Mouse (Mus musculus) CH12.LX (cell line): ENCODE measurements around the gene Selplg. TPM values are rescaled to one million over a fixed set of nuclear protein-coding genes. Genes with fewer than 3 reads are reported as not detected.
A peak's percentile ranks its signal among the peaks of the same experiment; 100 is the strongest.
"Not testable (repeated sequence)": the region's sequence is repeated elsewhere in the genome, so short reads cannot be mapped to it uniquely, and the experiment has no call there.

ENCODE experiments used
- DNase-seq: peaks from one replicate; pipeline ENCODE4 v3.0.0-alpha.2; 2013; ENCODE audit errors: extremely low read depth
- H3K27ac ChIP-seq: 2 replicates; pipeline ENCODE4 v1.5.1; 2012; ENCODE audit warnings: low read depth, mild to moderate bottlenecking, control low read depth, moderate library complexity; ENCODE audit not compliant: insufficient read depth
- H3K27me3 ChIP-seq: replicated peaks from 2 replicates; pipeline ENCODE3; 2012; ENCODE audit warnings: inconsistent platforms
- H3K36me3 ChIP-seq, 2 experiments: replicated peaks in 1 of 2; 2 replicates each; pipeline versions ENCODE3 to v1.6.1; 2012; ENCODE audit warnings: inconsistent platforms in 1 of 2, low read length in 1 of 2, mild to moderate bottlenecking in 1 of 2, mixed read lengths in 1 of 2, moderate library complexity in 1 of 2; ENCODE audit not compliant: control insufficient read depth in 1 of 2, insufficient read depth in 1 of 2
- H3K4me1 ChIP-seq, 2 experiments: 2 replicates each; pipeline ENCODE4 v1.6.1; 2012; ENCODE audit warnings: inconsistent platforms in 1 of 2, moderate library complexity in 1 of 2; ENCODE audit not compliant: insufficient read depth in 2 of 2, control insufficient read depth in 1 of 2
- H3K4me2 ChIP-seq: 2 replicates; pipeline ENCODE4 v1.6.1; 2012; ENCODE audit warnings: low read depth, mild to moderate bottlenecking, control low read depth; ENCODE audit not compliant: poor library complexity, insufficient read depth, severe bottlenecking
- H3K4me3 ChIP-seq, 3 experiments: fragments of 150-350 bp in 1 of 3; sonication (generic) in 1 of 3; replicated peaks in 1 of 3; 2 replicates each; pipeline versions ENCODE3 to v1.5.1; 2011 to 2012; ENCODE audit warnings: low read depth in 2 of 3, low read length in 2 of 3, mild to moderate bottlenecking in 2 of 3, moderate library complexity in 2 of 3, control low read depth in 1 of 3, improper control_type of control experiment in 1 of 3, inconsistent platforms in 1 of 3, mixed read lengths in 1 of 3; ENCODE audit not compliant: poor library complexity in 1 of 3
- H3K79me2 ChIP-seq: replicated peaks from 2 replicates; pipeline ENCODE4 v1.6.1; 2012; ENCODE audit warnings: mild to moderate bottlenecking, moderate library complexity; ENCODE audit not compliant: control insufficient read depth, poor library complexity, insufficient read depth, severe bottlenecking; ENCODE audit errors: extremely low read depth
- H3K9ac ChIP-seq: 2 replicates; pipeline ENCODE4 v1.6.1; 2012; ENCODE audit warnings: low read depth, mild to moderate bottlenecking, control low read depth, moderate library complexity; ENCODE audit not compliant: insufficient read depth
- H3K9me3 ChIP-seq: replicated peaks from 2 replicates; pipeline ENCODE3; 2012; ENCODE audit warnings: low read length, inconsistent platforms, mixed read lengths
- CHD1 ChIP-seq: IDR thresholded peaks from 2 replicates; pipeline ENCODE4 v1.6.1; 2012; ENCODE audit warnings: low read depth, low read length, improper control_type of control experiment, inconsistent platforms
- CTCF ChIP-seq, 2 experiments: IDR thresholded peaks in 1 of 2; conservative IDR thresholded peaks in 1 of 2; 2 replicates each; pipeline ENCODE4 v1.5.1; 2011 to 2012; ENCODE audit warnings: low read depth in 2 of 2, low read length in 2 of 2, improper control_type of control experiment in 1 of 2, inconsistent platforms in 1 of 2, mild to moderate bottlenecking in 1 of 2, moderate library complexity in 1 of 2
- EP300 ChIP-seq: IDR thresholded peaks from 2 replicates; pipeline ENCODE4 v1.6.1; 2011; ENCODE audit warnings: low read length, improper control_type of control experiment
- GABPA ChIP-seq: IDR thresholded peaks from 2 replicates; pipeline ENCODE4 v1.6.1; 2012; ENCODE audit warnings: low read depth, low read length, improper control_type of control experiment, inconsistent platforms; ENCODE audit not compliant: insufficient replicate concordance
- JUN ChIP-seq: IDR thresholded peaks from 2 replicates; pipeline ENCODE4 v1.6.1; 2011; ENCODE audit warnings: low read depth, mild to moderate bottlenecking, low read length, improper control_type of control experiment, moderate library complexity; ENCODE audit not compliant: insufficient read depth
- MAZ ChIP-seq: IDR thresholded peaks from 2 replicates; pipeline ENCODE4 v1.6.1; 2012; ENCODE audit warnings: low read depth, mild to moderate bottlenecking, inconsistent platforms, low read length, improper control_type of control experiment, moderate library complexity
- MYC ChIP-seq: IDR thresholded peaks from 2 replicates; pipeline ENCODE4 v1.6.1; 2011; ENCODE audit warnings: low read depth, mild to moderate bottlenecking, improper control_type of control experiment, low read length
- NRF1 ChIP-seq: IDR thresholded peaks from 2 replicates; pipeline ENCODE4 v1.6.1; 2014; ENCODE audit warnings: low read depth, mild to moderate bottlenecking, inconsistent platforms, low read length, improper control_type of control experiment, moderate library complexity
- POLR2A ChIP-seq: IDR thresholded peaks from 2 replicates; pipeline ENCODE4 v1.6.1; 2011; ENCODE audit warnings: low read depth, mild to moderate bottlenecking, improper control_type of control experiment, low read length
- RAD21 ChIP-seq: IDR thresholded peaks from 2 replicates; pipeline ENCODE4 v1.6.1; 2011; ENCODE audit warnings: low read depth, mild to moderate bottlenecking, low read length, improper control_type of control experiment, moderate library complexity
- SMC3 ChIP-seq: IDR thresholded peaks from 2 replicates; pipeline ENCODE4 v1.6.1; 2011; ENCODE audit warnings: low read depth, low read length, improper control_type of control experiment
- UBTF ChIP-seq: IDR thresholded peaks from 2 replicates; pipeline ENCODE4 v1.6.1; 2012; ENCODE audit warnings: low read depth, mild to moderate bottlenecking, inconsistent platforms, low read length, improper control_type of control experiment, moderate library complexity
- dilution Hi-C: fragments of 300-500 bp; cut with MboI; formaldehyde crosslinking; loops from 2 replicates; pipeline ENCODE4 v1.14.3; 2020; ENCODE audit warnings: low sequenced_read_pairs; ENCODE audit not compliant: extremely low pct_unique_long_range_greater_than_20kb, extremely low pct_ligation_motif_present
- in situ Hi-C: fragments of 300-500 bp; cut with MboI; formaldehyde crosslinking; loops from 3 replicates; pipeline ENCODE4 v1.14.3; 2019; ENCODE audit warnings: low sequenced_read_pairs, low pct_ligation_motif_present, low pct_unique_long_range_greater_than_20kb, mixed read lengths
- polyA plus RNA-seq: library from polyadenylated mRNA; unstranded; fragments of >175 nt; gene quantifications from 2 replicates; pipeline ENCODE4 v1.2.1, GENCODE M21; 2012; ENCODE audit warnings: low read depth; ENCODE audit not compliant: insufficient read length
- total RNA-seq, 2 experiments: library from RNA; depleted of rRNA; stranded (reverse); fragments of 300-350 nt in 1 of 2; fragments of >200 nt in 1 of 2; gene quantifications; 2 replicates each; pipeline ENCODE4 v1.2.3; 2012 to 2014

The Selplg gene
- total and polyA plus RNA-seq, 3 experiments = 29.4 to 58.5 (median 41.6) TPM

GRCm38 (mm10) chr5:113812638-113813037 is 19.8 kb downstream of the Selplg start:
- Histone ChIP-seq H3K9me3 (peaks cover 12% of the 10 kb centered on the region), H3K36me3 (no peaks in the 10 kb centered on the region), H3K27me3 (no peaks in the 10 kb centered on the region), H3K79me2 (no peaks in the 10 kb centered on the region), H3K9ac (no peak overlapping the region), H3K27ac (0 out of 2 replicates have a peak overlapping the region, but pooled peaks have one; percentile 10), H3K4me1 (peaks cover 11 to 42% of the 10 kb centered on the region in 2 experiments; a peak in 3 of 4 replicates), H3K4me3 (no peak overlapping the region), H3K4me2 (no peak overlapping the region)
- no peak for DNase-seq
- TF ChIP-seq MYC (no peak), JUN (no peak), CHD1 (no peak), EP300 (no peak), GABPA (no peak), NRF1 (no peak)
- dilution Hi-C loops = no loop called here
- in situ Hi-C loops = loop anchor here (5.0 to 10.0 kb wide), 2 partner anchors 35 to 448 kb away; no protein-coding TSS in a partner anchor

- DNase-seq, H3K36me3 ChIP-seq, H3K9ac ChIP-seq, dilution Hi-C loops, H3K4me3 ChIP-seq, H3K4me2 ChIP-seq, H3K27me3 ChIP-seq, H3K79me2 ChIP-seq, H3K27ac ChIP-seq: not testable (repeated sequence)
- H3K4me1 ChIP-seq = peaks cover 14 to 44% of the 10 kb centered on the region in 2 experiments; a peak in 3 of 4 replicates
- peaks cover 12% of the 10 kb centered on the region for H3K9me3 ChIP-seq
- in situ Hi-C loops = loop anchor here (5.0 to 10.0 kb wide), 2 partner anchors 35 to 447 kb away; no protein-coding TSS in a partner anchor
- peak; percentile 50 for TF ChIP-seq SMC3
- TF ChIP-seq CTCF (conservative IDR thresholded peaks at IDR 0.05 in 1 of 2, IDR thresholded peaks at IDR 0.05 in 1 of 2; ENCODE audit: low read depth in 2 of 2, low read length in 2 of 2) = peak in 1 of 2 experiments; percentile 46; a peak in 2 of 4 replicates
- peak; percentile 33 for TF ChIP-seq RAD21
These were observed 20.5 kb downstream of the Selplg start for GRCm38 (mm10) chr5:113811824-113812420.

GRCm38 (mm10) chr5:113810111-113810510 is 22.3 kb downstream of the Selplg start:
- peaks cover 9 to 30% of the 10 kb centered on the region in 2 experiments; a peak in 3 of 4 replicates for H3K4me1 ChIP-seq
- no peak overlapping the region for H3K9ac ChIP-seq
- no peak for TF ChIP-seq POLR2A
- TF ChIP-seq UBTF = no peak
- no peak for TF ChIP-seq MAZ
- H3K27ac ChIP-seq = no peak overlapping the region
- peaks cover 12% of the 10 kb centered on the region for H3K9me3 ChIP-seq
- no peak overlapping the region for H3K4me3 ChIP-seq
- peaks cover 1% of the 10 kb centered on the region for H3K27me3 ChIP-seq
- dilution Hi-C loops (no loop called here), in situ Hi-C loops (loop anchor here (5.0 to 10.0 kb wide), 2 partner anchors 33 to 445 kb away; no protein-coding TSS in a partner anchor)
- H3K79me2 ChIP-seq = no peaks in the 10 kb centered on the region
- H3K4me2 ChIP-seq = no peak overlapping the region
- H3K36me3 ChIP-seq = no peaks in the 10 kb centered on the region
- DNase-seq = no peak
